Mouse (Mus musculus) megakaryocyte, embryonic 14.5 days (primary cell): ENCODE measurements at regions not wholly inside any gene's neighbourhood (a gene's known extent, or its start where the extent isn't known, plus 50 kb on each side); places are given as distances from the start of the nearest gene placed in this dataset.

Experiments
- FLI1 ChIP-seq: IDR thresholded peaks from 2 replicates; pipeline ENCODE4 v1.6.1; 2012; ENCODE audit warnings: low read length, inconsistent platforms, mixed read lengths
- GATA1 ChIP-seq: IDR thresholded peaks from 3 replicates; pipeline ENCODE4 v1.6.1; 2012; ENCODE audit warnings: mixed read lengths, low read length, inconsistent platforms, borderline replicate concordance

GRCm38 (mm10) chr13:70149899-70150184 lies 347.6 kb downstream of the Med10 start:
- TF ChIP-seq GATA1 (no peak), FLI1 (no peak)
